Mouse (Mus musculus): ENCODE measurements at regions not wholly inside any gene's neighbourhood (a gene's known extent, or its start where the extent isn't known, plus 50 kb on each side); places are given as distances from the start of the nearest gene placed in this dataset.

DNA sequence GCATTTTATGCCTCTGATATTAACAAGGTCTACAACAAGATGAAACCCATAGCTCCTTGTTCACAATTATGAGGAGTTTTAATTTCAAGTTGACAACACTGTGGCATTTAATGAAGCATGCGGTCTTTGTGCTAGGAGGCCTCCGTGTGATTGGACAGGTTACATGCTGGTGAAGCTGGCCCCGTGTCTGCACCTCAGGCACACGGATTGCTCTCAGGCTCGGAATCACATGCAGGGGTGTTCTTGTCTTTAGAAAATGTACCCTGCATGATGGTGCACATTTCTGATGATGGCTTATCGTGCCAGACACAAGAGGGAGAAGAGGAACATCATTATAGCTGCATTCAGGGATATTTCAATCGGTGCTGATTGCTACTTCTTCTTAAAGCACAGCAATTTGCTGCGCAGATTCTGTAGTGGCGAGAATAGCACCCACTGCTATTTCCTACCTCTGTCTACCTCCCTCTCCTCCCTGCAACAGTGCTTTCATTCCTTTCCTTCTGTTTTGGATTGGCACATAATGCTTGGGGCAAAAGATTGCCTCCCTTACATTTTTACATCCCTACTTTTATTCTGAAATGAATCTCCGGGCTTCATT is 454.9 kb upstream of the Tle4 start:
- no peak for DNase-seq (ENCODE audit: low read depth)

DNA sequence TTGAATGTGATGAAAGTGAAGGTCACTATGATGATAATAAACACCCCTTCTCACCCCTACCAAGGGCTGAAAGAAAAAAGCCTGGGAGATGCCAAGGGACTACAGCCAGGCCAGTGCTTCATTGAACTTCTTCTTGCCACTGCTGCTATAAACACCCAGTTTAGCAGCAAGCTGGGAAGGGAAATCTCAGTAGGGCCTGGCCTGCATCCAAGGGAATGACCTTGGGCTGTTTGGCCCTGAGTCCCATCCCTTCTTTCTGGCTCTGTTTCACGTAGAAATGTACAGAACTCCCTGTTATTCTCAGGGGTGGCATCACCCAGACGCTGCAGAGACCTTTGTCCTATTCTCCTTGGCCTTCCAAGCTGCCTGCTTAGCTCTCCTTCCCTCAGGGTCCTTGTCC is 450.0 kb upstream of the Tle4 start:
- no peak for DNase-seq (ENCODE audit: low read depth)

DNA sequence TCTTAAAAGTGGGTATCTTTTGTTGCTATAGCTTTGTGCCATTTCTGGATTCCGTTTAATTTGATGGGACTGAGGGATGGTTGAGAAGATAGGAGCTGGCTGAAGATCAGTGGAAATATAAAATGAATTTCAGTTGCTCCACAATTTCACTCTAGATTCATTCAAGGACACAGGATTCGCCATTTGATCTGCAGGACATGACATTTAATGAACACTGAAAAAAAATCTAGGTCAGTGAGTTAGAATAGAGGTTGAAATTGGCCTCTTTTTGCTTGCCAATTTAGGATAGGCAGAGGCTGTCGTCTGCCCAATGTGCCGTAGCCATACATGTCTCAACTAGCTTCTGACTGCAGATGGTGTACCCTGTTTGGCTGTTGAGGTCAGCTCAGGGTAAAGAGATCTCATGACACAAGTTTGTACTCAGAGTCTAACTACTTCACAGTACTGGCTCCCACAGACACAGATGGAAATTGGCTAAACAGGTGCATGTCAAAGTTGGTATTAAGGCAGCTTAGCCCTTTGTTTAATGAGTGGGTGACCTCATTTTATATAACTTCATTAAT is 449.5 kb upstream of the Tle4 start:
- no peak for DNase-seq (ENCODE audit: low read depth)

DNA sequence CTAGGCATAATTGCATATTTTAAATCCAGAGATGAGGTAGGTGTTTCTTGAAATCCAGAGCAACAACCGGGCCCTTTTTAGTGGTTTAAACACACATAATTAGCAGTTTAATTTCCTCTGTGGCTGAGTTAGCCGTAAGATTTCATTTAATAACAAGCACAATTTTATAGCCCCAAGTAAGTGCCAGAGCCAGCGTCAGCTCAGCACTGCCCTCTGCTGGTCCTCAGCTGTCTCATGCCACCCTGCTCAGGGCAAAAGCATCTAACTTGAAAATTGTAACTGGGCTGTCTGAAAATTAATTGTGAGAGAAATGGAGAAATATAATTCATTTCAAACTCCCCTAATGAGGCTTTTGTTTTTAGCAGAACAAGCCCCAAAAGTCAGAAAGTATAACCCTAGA is 437.7 kb upstream of the Tle4 start:
- peak; percentile 86 for DNase-seq (ENCODE audit: low read depth)

DNA sequence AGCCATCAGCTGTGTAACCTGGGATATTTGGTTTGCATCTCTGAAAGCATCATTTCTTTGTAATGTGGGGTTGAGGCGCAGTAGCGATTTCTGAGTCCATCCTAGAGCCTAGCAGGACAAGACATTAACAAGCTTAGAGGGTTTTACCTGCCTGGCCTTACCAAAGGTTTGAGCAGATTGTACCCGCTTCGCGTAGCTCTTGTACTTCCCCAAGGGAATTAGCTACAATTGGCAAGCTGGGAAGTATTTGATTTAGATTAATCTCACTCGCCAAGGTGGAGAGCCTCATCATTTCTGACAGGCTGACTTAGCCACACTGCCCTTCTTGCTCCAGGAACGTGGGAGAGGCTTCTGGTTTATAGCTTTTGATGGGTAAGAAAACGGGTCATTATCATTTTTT is 436.1 kb upstream of the Tle4 start:
- DNase-seq (ENCODE audit: low read depth), result no peak

DNA sequence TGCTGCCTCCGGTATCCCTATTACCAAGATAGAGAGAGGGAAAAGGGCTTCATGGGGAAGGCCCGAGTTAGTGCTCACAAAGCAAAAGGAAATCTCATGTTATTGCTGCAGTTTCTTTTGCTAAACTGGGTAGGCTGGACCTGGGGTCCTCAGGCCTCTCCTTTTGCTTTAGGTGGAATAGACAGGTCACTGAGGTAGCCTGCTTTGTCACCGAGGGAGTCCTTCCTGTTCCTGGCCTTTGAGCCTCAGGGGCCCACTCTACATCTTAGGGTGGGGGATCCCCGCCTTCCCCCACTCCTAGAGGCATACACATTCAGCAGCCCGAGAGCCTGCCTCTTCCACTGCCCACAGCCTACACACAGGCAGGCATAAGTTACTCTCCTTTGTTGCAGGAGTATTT is 435.5 kb upstream of the Tle4 start:
- no peak for DNase-seq (ENCODE audit: low read depth)

DNA sequence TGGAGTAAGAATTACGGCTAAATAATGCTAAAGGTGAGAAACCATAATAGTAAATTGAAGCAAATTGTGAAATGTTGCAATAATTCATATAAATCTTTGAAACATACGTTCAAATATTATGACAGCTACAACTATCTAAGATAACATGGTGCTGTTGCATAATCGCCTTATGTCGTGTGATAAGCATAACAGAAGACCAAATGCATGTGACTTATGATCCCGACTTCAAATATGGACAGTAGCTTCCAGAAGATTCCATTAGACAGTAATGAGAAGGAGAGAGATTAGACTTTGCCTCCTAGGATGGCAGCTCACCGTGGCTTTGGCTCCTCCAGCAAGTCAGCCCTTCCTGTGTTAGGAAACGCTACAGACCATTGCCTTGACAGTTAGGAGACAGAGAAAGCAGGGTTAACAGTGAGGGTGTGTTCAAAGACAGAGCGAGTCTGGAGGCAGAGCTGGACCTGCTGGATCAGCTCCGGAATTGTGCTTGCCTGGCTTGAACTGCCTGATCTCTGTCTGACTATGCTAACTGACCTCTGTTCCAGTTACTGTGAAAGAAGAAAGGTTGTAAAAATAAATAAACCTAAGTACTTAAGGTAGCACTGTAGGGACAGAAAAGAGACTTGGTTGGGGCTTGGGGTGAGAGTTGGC is 434.6 kb upstream of the Tle4 start:
- no peak for DNase-seq (ENCODE audit: low read depth)

DNA sequence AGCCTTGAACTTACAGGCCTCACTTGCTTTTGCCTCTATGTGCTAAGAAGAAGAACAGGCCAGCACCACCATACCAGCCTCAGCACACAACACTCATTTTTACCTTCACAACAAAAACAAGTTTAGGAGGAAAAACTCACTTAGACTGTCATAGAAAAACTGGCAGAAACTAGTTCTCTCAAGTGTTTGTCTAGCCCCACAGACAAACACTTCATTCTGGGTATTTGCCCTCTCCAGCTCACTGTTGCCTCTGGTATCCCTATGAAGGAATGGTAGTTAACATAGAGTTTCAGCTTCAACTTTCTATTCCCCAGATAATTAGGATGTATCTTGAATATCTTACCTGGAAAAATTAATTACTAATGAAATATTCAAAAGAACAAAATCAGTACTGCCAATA is 433.6 kb upstream of the Tle4 start:
- no peak for DNase-seq (ENCODE audit: low read depth)

DNA sequence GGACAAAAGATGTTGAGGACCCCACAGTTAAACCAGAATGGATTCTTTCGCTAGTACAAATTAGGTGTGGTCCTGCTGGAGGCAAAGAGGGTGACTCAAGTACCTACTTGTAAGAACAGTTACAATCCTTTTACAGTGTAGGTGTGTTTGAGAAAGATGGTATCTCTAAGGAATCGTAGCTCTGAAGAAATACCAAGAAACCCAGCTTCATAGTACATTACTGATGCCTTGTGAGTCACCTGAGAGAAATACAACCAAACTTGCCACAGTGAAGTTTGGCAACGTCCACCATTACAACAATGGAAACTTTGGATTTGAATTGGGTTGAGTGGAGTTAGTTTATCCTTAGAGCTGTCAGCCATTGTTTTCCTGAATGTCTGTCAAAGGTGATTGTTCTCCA is 405.7 kb upstream of the Tle4 start:
- no peak for DNase-seq (ENCODE audit: low read depth)

DNA sequence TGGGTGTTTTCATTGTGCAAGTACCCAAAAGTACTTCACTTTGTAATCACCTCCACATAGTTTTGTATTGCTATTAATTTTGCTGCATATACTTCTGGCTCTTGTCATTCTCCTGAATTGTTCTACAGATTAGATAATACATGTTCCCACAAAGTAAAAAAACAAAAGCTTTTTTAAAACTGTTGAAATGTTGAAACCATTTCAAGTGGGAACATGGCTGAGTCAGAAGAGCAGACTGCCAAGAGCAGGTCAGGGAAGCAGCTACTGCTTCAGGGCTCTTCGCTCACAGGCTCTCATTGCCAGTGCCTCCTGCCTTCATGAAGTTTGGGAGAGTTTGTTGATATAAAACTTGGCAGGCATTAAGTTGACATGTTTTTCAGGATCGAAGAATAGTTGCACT is 395.5 kb upstream of the Tle4 start:
- no peak for DNase-seq (ENCODE audit: low read depth)

DNA sequence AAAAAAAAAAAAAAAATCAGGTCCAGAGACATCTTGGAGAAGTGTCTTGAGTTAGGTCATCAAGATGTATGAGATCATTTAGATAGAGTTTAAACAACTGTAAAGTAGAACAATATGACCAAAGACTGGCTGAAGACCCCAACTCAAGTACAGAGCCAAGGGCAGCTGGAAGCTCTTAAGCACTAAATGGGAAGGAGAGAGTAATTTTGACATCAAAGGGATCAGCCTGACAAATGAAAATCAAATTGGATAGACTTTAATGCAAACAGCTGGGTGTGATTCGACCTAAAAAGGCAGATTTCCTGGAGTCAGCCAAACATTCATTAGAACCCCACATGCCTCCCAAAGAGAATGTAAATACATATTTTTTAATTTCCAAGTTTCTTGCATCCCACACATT is 372.3 kb upstream of the Tle4 start:
- no peak for DNase-seq (ENCODE audit: low read depth)

DNA sequence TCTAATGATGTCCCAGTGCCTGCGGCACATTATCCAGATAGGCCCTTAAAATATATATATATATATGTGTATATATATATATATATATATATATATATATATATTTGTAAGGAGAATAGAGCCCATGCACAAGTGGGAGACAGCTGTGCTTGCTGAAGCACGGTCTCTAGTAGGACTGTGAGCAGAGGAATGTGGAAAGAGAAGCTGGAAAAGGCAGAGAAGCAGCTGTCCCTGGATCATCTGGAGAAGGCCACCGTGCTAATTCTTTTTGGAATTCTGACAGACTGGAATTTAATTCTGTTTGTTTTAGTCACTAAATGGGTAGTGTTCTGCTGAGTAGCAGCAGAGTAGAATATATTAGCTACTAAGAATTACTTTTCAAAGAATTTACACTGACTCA is 370.4 kb upstream of the Tle4 start:
- no peak for DNase-seq (ENCODE audit: low read depth)

DNA sequence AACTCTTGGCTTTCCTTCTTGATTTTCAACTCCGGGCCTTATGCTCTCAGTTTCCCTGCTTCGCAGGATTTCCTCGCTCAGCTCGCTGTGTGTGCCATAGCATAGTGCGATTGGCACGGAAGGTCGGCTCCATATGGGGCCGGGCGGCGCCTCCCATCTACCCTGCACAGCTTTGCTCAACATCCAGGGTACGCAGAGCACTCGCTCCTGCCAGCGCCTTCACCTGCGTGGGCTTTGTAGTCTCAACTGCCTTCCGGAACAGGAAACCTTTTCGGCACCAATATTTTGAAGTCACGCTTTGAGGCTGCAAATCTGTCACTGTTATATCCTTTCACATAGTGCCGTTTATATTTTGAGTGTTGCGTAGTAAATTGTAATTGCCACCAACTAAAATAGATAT is 359.9 kb upstream of the Tle4 start:
- no peak for DNase-seq (ENCODE audit: low read depth)

DNA sequence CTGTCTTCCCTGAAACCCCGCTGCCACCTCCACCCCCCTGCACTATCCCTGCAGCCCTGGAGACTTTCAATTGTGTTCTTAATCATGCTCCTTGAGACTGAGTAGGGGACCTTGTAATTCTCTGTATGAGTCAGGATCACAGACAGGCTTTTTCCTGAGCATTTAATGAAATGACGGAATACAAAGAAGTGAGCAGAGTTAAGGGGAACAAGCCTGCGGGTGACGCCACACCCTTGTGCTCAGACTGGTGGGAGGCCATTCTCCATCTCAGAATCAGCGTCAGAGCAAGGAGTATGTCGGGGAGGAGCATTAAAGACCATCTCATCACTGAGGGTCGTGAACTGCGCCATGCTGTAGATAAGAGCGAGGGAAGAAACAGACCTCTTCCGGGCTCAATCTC is 359.3 kb upstream of the Tle4 start:
- no peak for DNase-seq (ENCODE audit: low read depth)

DNA sequence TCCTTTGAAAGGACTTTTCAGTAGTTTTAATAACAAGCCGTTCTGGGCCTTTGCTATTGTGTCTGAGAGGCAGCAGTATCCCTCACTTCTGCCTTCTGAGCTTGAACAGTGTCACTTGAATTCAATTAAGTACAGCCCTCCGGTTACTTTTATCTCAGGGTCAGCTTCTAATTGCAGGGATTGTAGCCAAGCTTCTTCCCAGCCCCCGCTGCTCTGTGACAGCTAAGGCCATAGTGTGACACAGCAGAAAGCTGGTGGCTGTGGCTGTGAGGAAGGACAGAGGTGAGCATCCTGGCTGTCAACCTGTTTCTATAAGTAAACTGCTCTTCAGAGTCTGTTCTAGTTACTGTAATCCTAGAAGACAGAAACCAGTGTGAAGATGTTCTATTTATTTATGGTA is 358.5 kb upstream of the Tle4 start:
- no peak for DNase-seq (ENCODE audit: low read depth)

DNA sequence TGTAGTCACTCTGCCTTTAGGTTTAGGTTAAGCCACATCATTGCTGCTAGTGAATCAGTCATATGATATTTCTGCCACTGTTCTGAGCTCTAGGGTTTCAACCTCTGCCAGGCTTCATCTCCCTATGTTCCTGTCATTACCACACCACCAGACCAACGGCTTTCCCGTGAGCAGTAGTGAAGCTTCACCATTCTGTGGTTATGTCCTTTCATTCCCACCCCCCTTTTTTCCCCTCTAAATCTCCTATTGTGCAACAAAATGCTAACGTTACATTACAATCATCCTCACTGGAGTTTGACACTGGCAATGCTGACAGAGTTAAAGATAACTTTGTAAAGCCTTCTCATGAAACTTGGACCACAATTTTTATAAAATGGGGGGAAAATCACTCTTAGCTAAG is 358.1 kb upstream of the Tle4 start:
- DNase-seq (ENCODE audit: low read depth), result no peak

DNA sequence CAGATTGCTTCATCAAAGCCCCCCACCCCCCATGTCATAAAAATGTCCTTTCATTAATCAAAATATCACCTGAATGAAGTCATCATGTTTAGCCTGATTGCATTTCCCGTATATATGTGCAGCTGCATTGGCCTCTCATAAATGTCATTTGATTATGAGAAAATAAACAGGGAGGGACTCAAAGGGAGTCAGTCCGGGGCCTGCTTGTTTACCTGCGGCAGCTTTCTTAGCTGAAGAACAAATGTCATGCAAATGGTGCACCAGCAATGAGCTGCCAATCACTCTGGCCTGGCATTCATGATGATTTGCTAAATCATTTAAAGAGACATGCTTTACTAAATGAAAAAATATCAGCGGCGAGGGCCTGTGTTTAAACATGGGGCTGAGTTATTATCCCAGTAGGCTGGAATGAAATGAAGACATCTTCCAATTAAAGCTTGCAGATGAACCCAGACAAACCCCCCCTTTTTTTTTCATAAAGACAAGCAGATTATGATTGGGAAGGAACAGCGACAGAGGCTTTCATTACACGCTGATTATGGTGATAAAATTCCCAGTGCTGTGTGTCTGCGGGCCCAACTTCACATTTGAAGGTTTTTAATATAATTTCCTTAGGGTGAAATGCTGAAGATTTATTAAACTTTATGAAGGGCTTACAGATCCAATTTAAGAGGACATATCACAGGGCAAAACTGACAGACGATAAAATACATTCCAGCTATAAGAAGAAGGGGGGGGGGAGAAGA is 342.5 kb upstream of the Tle4 start:
- DNase-seq (ENCODE audit: low read depth), result no peak

DNA sequence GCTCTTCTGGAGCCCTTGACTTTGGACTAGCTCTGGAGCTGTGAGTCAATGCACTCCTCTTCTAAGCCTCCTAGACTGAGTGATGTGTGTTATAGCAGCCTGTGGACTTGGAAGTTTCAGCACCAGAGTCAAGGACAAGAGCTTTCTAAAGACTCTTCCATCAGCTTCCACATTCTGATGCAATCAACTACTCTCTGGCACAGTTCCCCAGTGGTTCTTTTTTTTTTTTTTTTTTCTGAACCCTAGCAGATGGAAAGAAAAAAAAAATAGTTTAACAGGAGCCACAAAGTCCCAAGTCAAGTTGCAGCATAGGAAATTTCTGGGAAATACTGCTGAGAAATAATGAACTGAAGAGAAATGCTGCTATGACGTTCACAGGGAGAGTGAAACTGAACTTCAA is 324.4 kb upstream of the Tle4 start:
- DNase-seq (ENCODE audit: low read depth), result peak; percentile 9

DNA sequence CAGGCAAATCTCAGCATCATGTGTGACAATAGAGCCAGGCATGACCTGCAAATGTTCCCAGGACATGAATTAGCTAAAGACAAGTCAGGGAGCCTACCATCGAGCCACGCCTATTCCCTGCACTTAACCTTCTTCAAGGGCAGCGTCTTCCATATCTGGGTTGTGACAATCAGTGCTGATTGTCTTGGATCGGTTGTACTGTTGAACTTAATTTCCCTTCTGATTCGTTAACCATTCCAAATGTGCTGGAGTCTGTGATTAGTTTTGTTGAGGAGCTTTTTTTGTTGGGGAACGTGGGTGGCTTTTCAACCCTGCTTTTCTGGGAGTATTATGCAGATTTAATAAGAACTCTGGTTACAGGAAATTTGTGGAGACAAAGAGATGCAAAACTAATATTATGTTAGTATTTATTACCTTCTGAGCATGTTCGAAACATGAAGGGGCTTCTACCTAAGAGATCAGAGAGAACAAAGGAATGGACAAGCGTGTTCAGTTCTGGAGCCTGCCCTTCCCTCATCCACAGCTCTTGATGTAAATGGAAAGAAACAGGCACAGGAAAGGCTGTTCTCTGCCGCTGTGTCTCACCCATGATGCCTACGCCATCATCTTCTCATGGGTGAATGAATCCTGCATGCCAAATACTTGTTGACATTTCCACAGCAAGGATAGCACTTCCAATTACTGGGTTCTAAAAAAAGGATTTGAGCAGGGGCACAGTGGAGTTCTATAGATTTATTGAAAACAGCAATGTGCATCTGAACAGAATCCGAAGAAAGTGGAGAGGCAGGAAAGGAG is 313.4 kb upstream of the Tle4 start:
- no peak for DNase-seq (ENCODE audit: low read depth)

DNA sequence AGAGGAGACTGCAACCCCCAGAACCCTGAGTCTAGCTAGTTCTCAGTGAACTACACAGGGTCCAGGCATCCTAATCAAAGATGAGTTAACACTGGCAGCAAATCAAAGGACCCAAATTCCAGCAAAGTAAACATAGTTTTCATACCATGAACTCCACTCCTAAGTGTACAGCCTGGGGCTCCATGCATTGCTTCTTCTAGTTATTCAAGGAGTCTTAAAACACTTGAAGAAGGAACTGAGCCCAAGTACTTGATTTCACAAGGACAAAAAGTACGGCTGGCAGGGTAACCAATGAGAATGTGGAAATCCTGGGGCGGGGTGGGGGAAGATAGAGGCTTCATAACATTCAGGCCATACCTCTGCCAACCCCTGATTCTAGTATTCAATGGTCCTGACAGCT is 297.0 kb upstream of the Tle4 start:
- no peak for DNase-seq (ENCODE audit: low read depth)

DNA sequence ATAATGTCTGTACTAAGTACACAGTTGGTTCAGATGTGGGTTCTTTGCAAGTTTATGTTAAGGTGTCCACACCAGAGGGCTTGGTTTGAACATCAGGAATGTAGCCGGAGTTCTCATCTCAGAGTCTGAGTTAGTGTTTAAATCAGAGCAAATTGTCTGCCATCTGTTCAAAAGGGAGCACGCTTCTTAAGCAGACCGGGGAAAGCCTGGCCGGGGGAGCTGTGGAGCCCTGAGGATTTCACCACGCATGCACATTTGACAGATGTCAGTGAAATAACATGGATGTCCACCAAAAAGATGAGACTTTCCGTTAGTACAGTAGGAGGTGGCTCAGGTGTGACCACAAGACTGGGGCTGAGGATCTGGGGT is 294.5 kb upstream of the Tle4 start:
- DNase-seq (ENCODE audit: low read depth), result no peak

DNA sequence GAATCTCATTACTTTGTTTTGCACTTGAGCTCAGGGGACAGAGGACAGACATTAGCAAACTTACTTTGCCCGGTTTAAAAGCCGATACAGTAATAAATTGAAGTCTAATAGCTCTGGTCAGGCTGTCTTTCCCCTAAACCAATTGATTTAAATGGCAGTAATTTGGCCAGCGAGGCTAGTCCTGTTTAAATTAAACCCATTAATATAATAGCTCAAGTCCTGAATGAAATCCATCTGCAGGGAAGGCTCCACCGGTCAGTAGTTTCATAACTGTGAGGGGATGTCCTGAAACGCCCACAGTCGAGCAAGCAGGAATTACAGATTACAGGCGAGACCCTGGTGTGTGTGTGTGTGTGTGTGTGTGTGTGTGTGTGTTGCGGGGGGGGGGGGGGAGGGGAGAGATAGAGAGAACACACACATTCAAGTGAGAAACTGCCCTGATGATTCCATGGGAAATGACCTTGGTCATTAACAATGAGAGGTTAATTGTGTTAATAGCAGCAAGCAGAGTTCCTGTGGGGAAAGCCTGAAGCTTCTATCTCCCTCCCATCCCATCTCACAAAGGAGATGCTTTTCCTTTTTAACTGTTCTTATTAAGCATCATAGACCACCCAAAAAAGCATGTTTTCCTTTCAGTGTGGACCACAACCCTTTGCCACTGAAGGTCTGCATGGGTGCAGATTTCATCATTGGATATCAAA is 294.0 kb upstream of the Tle4 start:
- no peak for DNase-seq (ENCODE audit: low read depth)

Measured in NIH3T3 (cell line).